Mouse (Mus musculus) intestine, embryonic 16.5 days (tissue): ENCODE results near the gene Gna14. TPM values are rescaled to one million over a fixed set of nuclear protein-coding genes. Genes with fewer than 3 reads are reported as not detected.
A peak's percentile ranks its signal among the peaks of the same experiment; 100 is the strongest.

ENCODE experiments used
- ATAC-seq: fragments of 200-750 bp; cut with Nextera tagmentation; 2 replicates; pipeline ENCODE4 v1.8.0; 2017; ENCODE audit warnings: moderate TSS enrichment, moderate library complexity
- H3K27ac ChIP-seq: fragments of 300-500 bp; sonication (generic); 2 replicates; pipeline ENCODE4 v1.5.1; 2014; ENCODE audit warnings: mild to moderate bottlenecking, low read length
- H3K27me3 ChIP-seq: fragments of 300-500 bp; sonication (generic); replicated peaks from 2 replicates; pipeline ENCODE4 v1.6.1; 2014; ENCODE audit warnings: low read length, control low read depth, mixed read lengths; ENCODE audit not compliant: control insufficient read depth, insufficient read depth
- H3K36me3 ChIP-seq: fragments of 300-500 bp; sonication (generic); 2 replicates; pipeline ENCODE4 v1.6.1; 2014; ENCODE audit warnings: low read length, control low read depth; ENCODE audit not compliant: control insufficient read depth, insufficient read depth
- H3K4me1 ChIP-seq: fragments of 300-500 bp; sonication (generic); 2 replicates; pipeline ENCODE4 v1.6.1; 2014; ENCODE audit warnings: low read length, control low read depth, mixed read lengths; ENCODE audit not compliant: control insufficient read depth, insufficient read depth
- H3K4me2 ChIP-seq: fragments of 300-500 bp; sonication (generic); 2 replicates; pipeline ENCODE4 v1.6.1; 2014; ENCODE audit warnings: low read depth, low read length, control low read depth
- H3K4me3 ChIP-seq: fragments of 300-500 bp; sonication (generic); 2 replicates; pipeline ENCODE4 v1.5.1; 2014; ENCODE audit warnings: mild to moderate bottlenecking, low read length
- H3K9ac ChIP-seq: fragments of 300-500 bp; sonication (generic); 2 replicates; pipeline ENCODE4 v1.6.1; 2014; ENCODE audit warnings: low read depth, low read length
- H3K9me3 ChIP-seq: fragments of 300-500 bp; sonication (generic); 2 replicates; pipeline ENCODE4 v1.6.1; 2016; ENCODE audit warnings: low read length, control low read depth; ENCODE audit not compliant: control insufficient read depth
- WGBS: fragments of 180-500 bp; shearing (Covaris S2); extraction: QIAGEN DNeasy Blood & Tissue Kit; methylation state at CpG from one replicate; pipeline ENCODE4 v1.1.7; 2014; 5-methylcytosine and 5-hydroxymethylcytosine counted together
- polyA plus RNA-seq: library from polyadenylated mRNA; unstranded; fragments of >200 nt; fragmentation: Nextera tagmentation; extraction: Ambion mirVana; gene quantifications from 2 replicates; pipeline ENCODE4 v1.2.1, GENCODE M21; 2015

Gna14 gene
- polyA plus RNA-seq, 1 experiment from 2014 or later, result 16.8 TPM

GRCm38 (mm10) chr19:16491497-16491896 lies 55.9 kb downstream of the Gna14 start:
- H3K9me3 ChIP-seq, result no peaks in the 10 kb centered on the region
- no peak overlapping the region for H3K27ac ChIP-seq
- H3K9ac ChIP-seq, result no peak overlapping the region
- no peak for ATAC-seq
- WGBS, result 40% methylated on average over 7 of the region's 7 CpGs
- H3K4me1 ChIP-seq, result no peaks in the 10 kb centered on the region
- H3K36me3 ChIP-seq, result no peaks in the 10 kb centered on the region
- no peaks in the 10 kb centered on the region for H3K27me3 ChIP-seq
- no peak overlapping the region for H3K4me2 ChIP-seq
- no peak overlapping the region for H3K4me3 ChIP-seq

GRCm38 (mm10) chr19:16492453-16492852 lies 56.9 kb downstream of the Gna14 start:
- Histone ChIP-seq H3K4me2 (no peak overlapping the region), H3K9me3 (no peaks in the 10 kb centered on the region), H3K4me1 (no peaks in the 10 kb centered on the region), H3K9ac (no peak overlapping the region), H3K27ac (no peak overlapping the region), H3K36me3 (no peaks in the 10 kb centered on the region), H3K27me3 (no peaks in the 10 kb centered on the region), H3K4me3 (no peak overlapping the region)
- no peak for ATAC-seq
- 78% methylated on average over 1 of the region's 1 CpGs for WGBS

GRCm38 (mm10) chr19:16494816-16495516 lies 59.4 kb downstream of the Gna14 start:
- H3K36me3 ChIP-seq, result no peaks in the 10 kb centered on the region
- H3K4me2 ChIP-seq, result no peak overlapping the region
- no peaks in the 10 kb centered on the region for H3K9me3 ChIP-seq
- H3K9ac ChIP-seq, result no peak overlapping the region
- WGBS, result 91% methylated on average over 10 of the region's 10 CpGs
- H3K4me3 ChIP-seq, result no peak overlapping the region
- no peak overlapping the region for H3K27ac ChIP-seq
- ATAC-seq, result no peak
- 0 out of 2 replicates have a peak, but pooled peaks cover 3% of the 10 kb centered on the region for H3K4me1 ChIP-seq
- H3K27me3 ChIP-seq, result no peaks in the 10 kb centered on the region

- no peaks in the 10 kb centered on the region for H3K9me3 ChIP-seq
- H3K36me3 ChIP-seq, result no peaks in the 10 kb centered on the region
- H3K27me3 ChIP-seq, result no peaks in the 10 kb centered on the region
- peaks cover 8% of the 10 kb centered on the region for H3K4me1 ChIP-seq
- no peak overlapping the region for H3K27ac ChIP-seq
- no peak overlapping the region for H3K4me3 ChIP-seq
- WGBS, result 70% methylated on average over 5 of the region's 5 CpGs
- H3K9ac ChIP-seq, result no peak overlapping the region
- no peak for ATAC-seq
- H3K4me2 ChIP-seq, result no peak overlapping the region
These were observed 60.5 kb downstream of the Gna14 start for GRCm38 (mm10) chr19:16496016-16496415.

GRCm38 (mm10) chr19:16502054-16502453 lies 66.5 kb downstream of the Gna14 start:
- H3K27ac ChIP-seq, result peak overlapping the region; percentile 17
- no peak overlapping the region for H3K4me3 ChIP-seq
- H3K4me1 ChIP-seq, result peaks cover 12% of the 10 kb centered on the region
- 44% methylated on average over 5 of the region's 5 CpGs for WGBS
- H3K27me3 ChIP-seq, result no peaks in the 10 kb centered on the region
- no peak overlapping the region for H3K4me2 ChIP-seq
- no peaks in the 10 kb centered on the region for H3K9me3 ChIP-seq
- no peaks in the 10 kb centered on the region for H3K36me3 ChIP-seq
- H3K9ac ChIP-seq, result no peak overlapping the region
- ATAC-seq, result no peak

GRCm38 (mm10) chr19:16506711-16507364 lies 71.3 kb downstream of the Gna14 start:
- Histone ChIP-seq H3K9ac (no peak overlapping the region), H3K4me2 (no peak overlapping the region), H3K27ac (no peak overlapping the region), H3K4me1 (peaks cover 5% of the 10 kb centered on the region; the same call in 1 of the 2 replicates), H3K27me3 (no peaks in the 10 kb centered on the region), H3K4me3 (no peak overlapping the region), H3K9me3 (no peaks in the 10 kb centered on the region), H3K36me3 (no peaks in the 10 kb centered on the region)
- WGBS, result 75% methylated on average over 6 of the region's 6 CpGs
- ATAC-seq, result no peak

- H3K27me3 ChIP-seq, result no peaks in the 10 kb centered on the region
- H3K4me3 ChIP-seq, result no peak overlapping the region
- H3K36me3 ChIP-seq, result no peaks in the 10 kb centered on the region
- H3K9me3 ChIP-seq, result no peaks in the 10 kb centered on the region
- H3K27ac ChIP-seq, result no peak overlapping the region
- no peak overlapping the region for H3K4me2 ChIP-seq
- no peak for ATAC-seq
- 69% methylated on average over 10 of the region's 10 CpGs for WGBS
- 0 out of 2 replicates have a peak, but pooled peaks cover 3% of the 10 kb centered on the region for H3K4me1 ChIP-seq
- H3K9ac ChIP-seq, result no peak overlapping the region
These were observed 75.0 kb downstream of the Gna14 start for GRCm38 (mm10) chr19:16510343-16511080.

- Histone ChIP-seq H3K27ac (no peak overlapping the region), H3K4me3 (no peak overlapping the region), H3K9ac (no peak overlapping the region), H3K4me1 (0 out of 2 replicates have a peak, but pooled peaks cover 3% of the 10 kb centered on the region), H3K9me3 (no peaks in the 10 kb centered on the region), H3K27me3 (no peaks in the 10 kb centered on the region), H3K4me2 (no peak overlapping the region), H3K36me3 (no peaks in the 10 kb centered on the region)
- ATAC-seq, result peak; percentile 59; the same call in 1 of the 2 replicates
- WGBS, result 46% methylated on average over 2 of the region's 2 CpGs
These were observed 75.5 kb downstream of the Gna14 start for GRCm38 (mm10) chr19:16511081-16511420.

GRCm38 (mm10) chr19:16514201-16514600 lies 78.6 kb downstream of the Gna14 start:
- Histone ChIP-seq H3K27ac (no peak overlapping the region), H3K4me2 (no peak overlapping the region), H3K9me3 (no peaks in the 10 kb centered on the region), H3K36me3 (no peaks in the 10 kb centered on the region), H3K27me3 (no peaks in the 10 kb centered on the region), H3K4me1 (0 out of 2 replicates have a peak, but pooled peaks cover 3% of the 10 kb centered on the region), H3K4me3 (no peak overlapping the region), H3K9ac (no peak overlapping the region)
- 81% methylated on average over 4 of the region's 4 CpGs for WGBS
- no peak for ATAC-seq
